Comparison of ENCODE assay signal across 8 mouse cellular contexts in the genomic region with DNA sequence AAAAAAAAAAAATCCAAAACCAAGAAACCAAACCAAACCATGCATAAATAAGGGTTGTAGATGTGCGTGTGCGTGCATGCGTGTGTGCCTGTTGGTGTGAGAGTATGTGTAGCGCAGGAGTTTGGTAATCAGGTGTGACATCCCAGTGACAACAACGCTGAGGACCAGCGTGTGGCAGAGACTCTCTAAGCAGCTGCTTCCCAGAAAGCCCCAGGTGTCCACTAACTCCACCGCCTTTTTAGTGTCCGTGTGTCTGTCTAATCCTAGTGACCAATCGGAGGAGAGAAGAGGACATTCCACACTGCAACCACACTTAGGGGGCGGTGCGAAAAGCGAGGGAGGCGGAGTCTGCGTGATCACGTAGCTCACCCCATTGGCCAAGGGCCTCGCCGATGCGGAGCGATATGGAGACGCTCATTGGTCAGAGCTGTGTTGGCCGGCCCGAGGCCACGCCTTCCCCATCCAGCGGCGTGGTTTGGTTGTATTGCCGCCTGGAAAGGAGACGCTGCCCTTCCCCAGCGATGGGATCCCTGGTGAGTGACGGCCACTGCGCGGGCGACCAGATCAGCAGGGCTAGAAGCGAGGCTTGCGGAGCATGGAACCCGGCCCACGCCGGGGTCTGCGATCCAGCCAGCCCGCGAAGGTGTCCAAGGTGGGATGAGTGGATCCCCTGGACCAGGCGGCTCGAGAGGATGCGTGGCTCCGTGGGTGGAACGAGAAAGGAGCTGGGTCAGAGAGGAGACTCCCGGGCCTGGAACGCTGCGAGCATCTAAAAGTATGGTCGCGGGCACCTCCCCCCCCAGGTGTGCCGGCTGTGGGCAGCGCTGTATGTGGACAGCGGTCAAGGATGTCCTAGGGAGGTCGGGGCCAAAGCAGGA. TPM values are rescaled to one million over a fixed set of nuclear protein-coding genes. Genes with fewer than 3 reads are reported as not detected.
DNase-seq lines count a peak whose midpoint lies in the region; ATAC-seq and TF ChIP-seq lines count a peak whose summit lies in the region.

A gene (plus strand): TSS at position 461 of the 878 bp plus-strand sequence.

- in situ Hi-C loops in Patski (cut with MboI; ENCODE audit: low pct_unique_long_range_greater_than_20kb): no loop called here

- peaks cover 21% of the 10 kb centered on the region for H3K4me1 ChIP-seq in hindbrain, embryonic 13.5 days (replicated peaks)

- H3K27me3 ChIP-seq in Patski: no peaks in the 10 kb centered on the region
- no peaks in the 10 kb centered on the region for H3K27me3 ChIP-seq in hindbrain, embryonic 13.5 days

- peak within 1 kb of the TSS; percentile 95 for H3K4me2 ChIP-seq in hindbrain, embryonic 13.5 days

- ATAC-seq in Patski: peak; percentile 96
- ATAC-seq in hindbrain, embryonic 13.5 days (ENCODE audit: low FRiP score): peak; percentile 99

- peaks cover 22% of the 10 kb centered on the region for H3K36me3 ChIP-seq in hindbrain, embryonic 13.5 days

- CTCF ChIA-PET in Patski (lab: Charles Lee): interaction anchor here (1.4 kb wide), 1 partner anchor 10 kb away, joined by 4 read pairs; no protein-coding TSS in a partner anchor

- under 1% methylated on average over 54 of the region's 54 CpGs for WGBS in hindbrain, embryonic 13.5 days

- POLR2A ChIA-PET in Patski (lab: Charles Lee): interaction anchor here (0.7 to 1.4 kb wide), 3 partner anchors 13 to 30 kb away, joined by 4 read pairs; no protein-coding TSS in a partner anchor

- peak within 1 kb of the TSS; percentile 84 for H3K27ac ChIP-seq in hindbrain, embryonic 13.5 days

- peak; percentile 91 for DNase-seq in Patski (ENCODE audit: low read depth, low spot score)
- DNase-seq in cerebellum, postnatal 14 days: peak; percentile 98
- peak; percentile 99 for DNase-seq in frontal cortex, postnatal 14 days (ENCODE audit: low spot score in 2 of 2)
- DNase-seq in layer of hippocampus, postnatal 25 days (ENCODE audit: extremely low spot score in 1 of 2, low spot score in 1 of 2): peak; percentile 85 to 88
- DNase-seq in lung, postnatal 25 days (ENCODE audit: low spot score): peak; percentile 100
- peak; percentile 99 for DNase-seq in retina, embryonic 14.5 days (ENCODE audit: low spot score)
- DNase-seq in thymus, postnatal 4 days: peak; percentile 97

- peak within 1 kb of the TSS; percentile 65 for H3K4me3 ChIP-seq in hindbrain, embryonic 13.5 days

- no peaks in the 10 kb centered on the region for H3K9me3 ChIP-seq in hindbrain, embryonic 13.5 days

- TF ChIP-seq CTCF in Patski (IDR thresholded peaks at IDR 0.05): no peak

- peak within 1 kb of the TSS; percentile 95 for H3K9ac ChIP-seq in hindbrain, embryonic 13.5 days

RNA-seq across cellular contexts. Expression of the gene that starts here (rescaled TPM):
- 43.3 TPM for polyA plus RNA-seq in Patski (2021)
- 27.0 and 33.1 TPM in 2 replicates for polyA plus RNA-seq in hindbrain, embryonic 13.5 days (2015; fragmentation: Nextera tagmentation; extraction: Ambion mirVana)
- 100 to 1,000 TPM; 102 to 110 TPM for total RNA-seq in layer of hippocampus, postnatal 25 days (2021)

Comparison
In these comparisons a context has a peak if more than half of its experiments do, and no peak if none do; other contexts are left out.
1. Peak in every context shown above with its lines: DNase-seq, ATAC-seq, H3K4me3 ChIP-seq and H3K27ac ChIP-seq.